Mouse (Mus musculus) kidney, adult 2 months (tissue): ENCODE results near the gene Hspb11. TPM values are rescaled to one million over a fixed set of nuclear protein-coding genes. Genes with fewer than 3 reads are reported as not detected.

ENCODE experiments used
- DNase-seq: peaks from one replicate; pipeline ENCODE4 v3.0.0; 2021
- H3K27ac ChIP-seq: fragments of 200-500 bp; 2 replicates; pipeline ENCODE4 v1.5.1; 2012; ENCODE audit warnings: low read depth, low read length, control low read depth, inconsistent platforms; ENCODE audit not compliant: insufficient read depth
- H3K27me3 ChIP-seq: fragments of 200-500 bp; replicated peaks from 2 replicates; pipeline ENCODE4 v1.6.1; 2012; ENCODE audit warnings: mild to moderate bottlenecking, moderate library complexity, low read length, inconsistent platforms; ENCODE audit not compliant: control insufficient read depth, insufficient read depth
- H3K36me3 ChIP-seq: fragments of 200-500 bp; 2 replicates; pipeline ENCODE4 v1.6.1; 2012; ENCODE audit warnings: mild to moderate bottlenecking, moderate library complexity, low read length, inconsistent platforms; ENCODE audit not compliant: control insufficient read depth, insufficient read depth
- H3K4me1 ChIP-seq: fragments of 200-500 bp; 2 replicates; pipeline ENCODE4 v1.6.1; 2011; ENCODE audit warnings: low read length; ENCODE audit not compliant: control insufficient read depth, insufficient read depth
- H3K4me3 ChIP-seq: fragments of 200-500 bp; 2 replicates; pipeline ENCODE4 v1.5.1; 2011; ENCODE audit warnings: mild to moderate bottlenecking, low read depth, low read length, control low read depth; ENCODE audit not compliant: insufficient read depth
- CTCF ChIP-seq: fragments of 200-500 bp; conservative IDR thresholded peaks from 2 replicates; pipeline ENCODE4 v1.5.1; 2011; ENCODE audit warnings: low read depth, mild to moderate bottlenecking, control low read depth, low read length, moderate library complexity, mixed read lengths; ENCODE audit not compliant: insufficient read depth, insufficient read length
- POLR2A ChIP-seq: fragments of 200-500 bp; IDR thresholded peaks from one replicate; pipeline ENCODE4 v1.6.1; 2011; ENCODE audit warnings: low read depth, low read length, control low read depth
- WGBS: fragments of 180-500 bp; shearing (Covaris S2); methylation state at CpG from one replicate; pipeline ENCODE4 v1.1.7; 2018; 5-methylcytosine and 5-hydroxymethylcytosine counted together
- polyA plus RNA-seq: library from polyadenylated mRNA; depleted of rRNA; stranded (reverse); fragments of >200 nt; gene quantifications from 2 replicates; pipeline ENCODE4 v1.2.3, GENCODE M21; 2012

The Hspb11 gene
- polyA plus RNA-seq, 1 experiment: 7.1 TPM

GRCm38 (mm10) chr4:107243365-107244333, 9.7 kb upstream of the Hspb11 start:
- Histone ChIP-seq H3K36me3 (no peaks in the 10 kb centered on the region; the same call in 1 of the 2 replicates), H3K27ac (peak overlapping the region; percentile 39; the same call in 1 of the 2 replicates), H3K4me3 (no peak overlapping the region), H3K4me1 (peaks cover 3% of the 10 kb centered on the region; the same call in 1 of the 2 replicates), H3K27me3 (no peaks in the 10 kb centered on the region)
- WGBS: 56% methylated on average over 6 of the region's 6 CpGs
- peak; percentile 32 for DNase-seq
- TF ChIP-seq POLR2A (no peak), CTCF (no peak)

GRCm38 (mm10) chr4:107245368-107245767, 8.0 kb upstream of the Hspb11 start:
- Histone ChIP-seq H3K27ac (no peak overlapping the region; the same call in 1 of the 2 replicates), H3K4me3 (no peak overlapping the region), H3K36me3 (no peaks in the 10 kb centered on the region; the same call in 1 of the 2 replicates), H3K4me1 (peaks cover 10% of the 10 kb centered on the region; the same call in 1 of the 2 replicates), H3K27me3 (no peaks in the 10 kb centered on the region)
- DNase-seq: peak; percentile 58
- TF ChIP-seq POLR2A (no peak), CTCF (no peak)
- WGBS: 14% methylated on average over 2 of the region's 2 CpGs

GRCm38 (mm10) chr4:107246040-107246439, 7.4 kb upstream of the Hspb11 start:
- Histone ChIP-seq H3K36me3 (no peaks in the 10 kb centered on the region; the same call in 1 of the 2 replicates), H3K4me1 (peaks cover 11% of the 10 kb centered on the region; the same call in 1 of the 2 replicates), H3K27ac (no peak overlapping the region), H3K27me3 (no peaks in the 10 kb centered on the region), H3K4me3 (no peak overlapping the region)
- DNase-seq: no peak
- no peak for TF ChIP-seq POLR2A
- TF ChIP-seq CTCF: no peak
- 48% methylated on average over 1 of the region's 1 CpGs for WGBS

- H3K36me3 ChIP-seq: no peaks in the 10 kb centered on the region; the same call in 1 of the 2 replicates
- peaks cover 13% of the 10 kb centered on the region; the same call in 1 of the 2 replicates for H3K4me1 ChIP-seq
- H3K4me3 ChIP-seq: no peak overlapping the region
- no peak for DNase-seq
- no peak for TF ChIP-seq CTCF
- TF ChIP-seq POLR2A: no peak
- H3K27me3 ChIP-seq: no peaks in the 10 kb centered on the region
- WGBS: 80% methylated on average over 9 of the region's 9 CpGs
- H3K27ac ChIP-seq: no peak overlapping the region
These were observed 6.3 kb upstream of the Hspb11 start for GRCm38 (mm10) chr4:107247110-107247509.

GRCm38 (mm10) chr4:107248061-107248460, 5.3 kb upstream of the Hspb11 start:
- WGBS: 79% methylated on average over 3 of the region's 3 CpGs
- peaks cover 16% of the 10 kb centered on the region for H3K4me1 ChIP-seq
- no peak for DNase-seq
- no peaks in the 10 kb centered on the region for H3K27me3 ChIP-seq
- H3K4me3 ChIP-seq: no peak overlapping the region
- no peak overlapping the region for H3K27ac ChIP-seq
- no peak for TF ChIP-seq POLR2A
- TF ChIP-seq CTCF: no peak
- no peaks in the 10 kb centered on the region for H3K36me3 ChIP-seq

- Histone ChIP-seq H3K36me3 (no peaks in the 10 kb centered on the region), H3K27me3 (no peaks in the 10 kb centered on the region), H3K4me1 (peaks cover 19% of the 10 kb centered on the region), H3K27ac (no peak overlapping the region), H3K4me3 (no peak overlapping the region)
- TF ChIP-seq CTCF (no peak), POLR2A (no peak)
- DNase-seq: no peak
- WGBS: 51% methylated on average over 2 of the region's 2 CpGs
These were observed 3.9 kb upstream of the Hspb11 start for GRCm38 (mm10) chr4:107249471-107249870.

- 22% methylated on average over 4 of the region's 4 CpGs for WGBS
- peak; percentile 68 for DNase-seq
These were observed 2.9 kb upstream of the Hspb11 start for GRCm38 (mm10) chr4:107250494-107250893.

More at GRCm38 (mm10) chr4:107250494-107250893, 2.9 kb upstream of the Hspb11 start:
- Histone ChIP-seq H3K4me1 (peaks cover 16% of the 10 kb centered on the region), H3K4me3 (no peak overlapping the region), H3K36me3 (no peaks in the 10 kb centered on the region), H3K27ac (no peak overlapping the region), H3K27me3 (no peaks in the 10 kb centered on the region)
- TF ChIP-seq CTCF: peak; percentile 66
- TF ChIP-seq POLR2A: no peak
